Mouse (Mus musculus): ENCODE results near the gene Rab22a.
"Not testable (repeated sequence)": the region's sequence is repeated elsewhere in the genome, so short reads cannot be mapped to it uniquely, and the experiment has no call there.

GRCm38 (mm10) chr2:173707626-173708025 lies 48.1 kb downstream of the Rab22a start:
- not testable (repeated sequence) for TF ChIP-seq CTCF, EP300 (IDR thresholded peaks at IDR 0.05)

All from lung, postnatal 0 days (tissue).